Mouse (Mus musculus): ENCODE results near the gene Vmn2r1.

GRCm38 (mm10) chr3:64081247-64081646, at the start of gene Vmn2r1:
- no peak for TF ChIP-seq CTCF (conservative IDR thresholded peaks at IDR 0.05; ENCODE audit: low read length)
- TF ChIP-seq NANOG (IDR thresholded peaks at IDR 0.05; ENCODE audit: borderline replicate concordance, low read length): no peak
- TF ChIP-seq POU5F1 (IDR thresholded peaks at IDR 0.05; ENCODE audit: borderline replicate concordance, low read length): no peak
